Mouse (Mus musculus) cerebellum, postnatal 14 days (tissue): ENCODE measurements at regions not wholly inside any gene's neighbourhood (a gene's known extent, or its start where the extent isn't known, plus 50 kb on each side); places are given as distances from the start of the nearest gene placed in this dataset.

Experiments
- DNase-seq, 2 experiments: peaks; one replicate each; pipeline ENCODE4 v3.0.0; 2021; ENCODE audit warnings: mixed read lengths in 2 of 2

GRCm38 (mm10) chr6:135629236-135629635 is 266.9 kb downstream of the Emp1 start:
- peak; percentile 12 to 38 for DNase-seq

- DNase-seq, result no peak
Observed at GRCm38 (mm10) chr6:135632671-135633070, 270.3 kb downstream of the Emp1 start.

DNA sequence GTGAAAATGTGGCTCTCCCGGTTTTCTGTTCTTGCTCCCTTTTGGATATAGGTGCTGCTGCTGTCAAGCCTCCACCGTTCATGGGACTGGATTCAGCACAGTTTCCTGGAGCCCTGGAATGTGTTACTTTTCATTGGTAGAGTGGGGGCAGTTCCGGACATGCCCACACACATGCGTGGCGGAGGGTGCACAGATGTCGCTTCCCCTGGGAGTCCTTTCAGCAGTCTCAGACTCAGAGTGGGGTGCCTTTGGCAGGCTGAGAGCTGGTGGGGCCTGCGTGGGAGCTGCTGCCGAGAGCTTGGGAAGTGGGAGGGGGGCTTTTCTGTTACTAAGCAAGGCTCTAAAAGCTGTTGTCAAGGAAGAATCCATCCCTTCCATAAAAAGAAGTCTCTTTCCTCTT is 274.3 kb downstream of the Emp1 start:
- no peak for DNase-seq

- no peak for DNase-seq
Observed at GRCm38 (mm10) chr6:135642711-135643110, 280.4 kb downstream of the Emp1 start.

GRCm38 (mm10) chr6:135646177-135646576 is 283.8 kb downstream of the Emp1 start:
- no peak for DNase-seq

DNA sequence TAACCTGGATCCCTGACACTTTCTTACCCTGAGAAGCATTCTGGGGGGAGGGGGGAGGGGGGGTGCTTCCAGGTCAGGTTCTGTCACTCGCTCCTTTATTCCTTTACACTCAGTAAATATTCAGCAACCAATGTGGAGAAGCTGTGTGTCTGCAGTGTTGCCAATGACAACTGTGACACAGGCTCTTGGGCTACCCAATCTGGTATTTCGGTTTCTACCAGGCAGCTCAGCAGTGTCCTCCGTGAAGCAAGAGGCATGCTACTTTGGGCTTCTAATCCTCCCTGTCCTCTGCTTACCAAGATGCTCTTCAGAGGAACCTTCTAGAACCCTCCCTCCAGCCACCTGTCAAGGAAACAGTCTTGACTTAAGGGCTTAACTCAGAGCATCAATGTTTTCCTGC is 290.7 kb downstream of the Emp1 start:
- DNase-seq, result no peak

- DNase-seq, result peak; percentile 15 to 49
Observed at GRCm38 (mm10) chr6:135662386-135662785, 300.0 kb downstream of the Emp1 start.

DNA sequence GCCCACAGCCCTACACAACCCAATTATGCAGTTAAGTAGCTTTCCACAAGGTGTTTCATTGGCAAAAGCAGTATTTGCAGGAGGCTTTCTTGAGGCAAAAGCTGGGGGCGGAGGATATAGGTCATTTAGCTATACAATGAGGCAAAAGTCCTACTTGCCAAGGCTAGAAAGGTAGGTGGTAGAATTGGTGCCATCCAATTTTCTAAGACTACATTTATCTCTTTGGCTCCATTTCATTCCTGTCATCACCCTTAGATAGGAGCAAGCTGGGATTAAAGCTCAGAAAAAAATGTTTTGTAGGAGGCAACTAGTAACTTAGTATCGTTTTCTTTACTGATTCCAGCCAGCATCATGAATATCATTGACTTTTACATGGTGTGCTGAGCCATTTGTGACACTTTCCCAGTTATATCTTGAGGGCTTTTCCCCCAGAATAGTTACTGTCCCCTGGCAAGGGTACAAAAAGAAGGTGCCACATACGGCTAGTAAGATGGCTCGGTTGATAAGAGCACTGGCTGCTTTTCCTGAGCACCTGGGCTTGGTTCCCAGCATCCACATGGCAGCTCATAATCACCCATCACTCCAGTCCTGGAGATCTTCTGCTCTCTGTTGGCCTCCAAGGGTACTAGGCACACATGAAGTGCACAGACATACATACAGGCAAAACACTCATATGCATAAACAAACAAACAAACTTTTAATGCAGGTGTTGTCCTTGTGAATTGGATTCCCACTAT is 300.6 kb downstream of the Emp1 start:
- peak in 1 of 2 experiments; percentile 33 for DNase-seq
